Mouse (Mus musculus) neural tube, embryonic 15.5 days (tissue): ENCODE results near the gene Rrbp1. TPM values are rescaled to one million over a fixed set of nuclear protein-coding genes. Genes with fewer than 3 reads are reported as not detected.

Experiments
- ATAC-seq: fragments of 200-750 bp; cut with Nextera tagmentation; 2 replicates; pipeline ENCODE4 v1.8.0; 2017; ENCODE audit warnings: mild to moderate bottlenecking, moderate TSS enrichment, moderate library complexity; ENCODE audit not compliant: low FRiP score
- H3K27ac ChIP-seq: fragments of 300-500 bp; sonication (generic); replicated peaks from 2 replicates; pipeline ENCODE4 v1.5.1; 2015; ENCODE audit warnings: mild to moderate bottlenecking, inconsistent platforms
- H3K27me3 ChIP-seq: fragments of 300-500 bp; sonication (generic); replicated peaks from 2 replicates; pipeline ENCODE4 v1.6.1; 2015; ENCODE audit warnings: inconsistent platforms
- H3K36me3 ChIP-seq: fragments of 300-500 bp; sonication (generic); 2 replicates; pipeline ENCODE4 v1.6.1; 2015; ENCODE audit warnings: inconsistent platforms
- H3K4me1 ChIP-seq: fragments of 300-500 bp; sonication (generic); 2 replicates; pipeline ENCODE4 v1.6.1; 2015; ENCODE audit warnings: inconsistent platforms
- H3K4me2 ChIP-seq: fragments of 300-500 bp; sonication (generic); 2 replicates; pipeline ENCODE4 v1.6.1; 2015; ENCODE audit warnings: inconsistent platforms, mild to moderate bottlenecking, moderate library complexity
- H3K4me3 ChIP-seq: fragments of 300-500 bp; sonication (generic); replicated peaks from 2 replicates; pipeline ENCODE4 v1.5.1; 2015; ENCODE audit warnings: mild to moderate bottlenecking, inconsistent platforms
- H3K9ac ChIP-seq: fragments of 300-500 bp; sonication (generic); replicated peaks from 2 replicates; pipeline ENCODE4 v1.6.1; 2015; ENCODE audit warnings: mild to moderate bottlenecking, inconsistent platforms
- H3K9me3 ChIP-seq: fragments of 300-500 bp; sonication (generic); replicated peaks from 2 replicates; pipeline ENCODE4 v1.6.1; 2016; ENCODE audit warnings: inconsistent platforms
- WGBS: fragments of 180-500 bp; shearing (Covaris S2); methylation state at CpG from one replicate; pipeline ENCODE4 v1.1.7; 2015; ENCODE audit warnings: mixed read lengths; 5-methylcytosine and 5-hydroxymethylcytosine counted together
- polyA plus RNA-seq: library from polyadenylated mRNA; unstranded; fragments of >200 nt; fragmentation: Nextera tagmentation; extraction: Ambion mirVana; gene quantifications from 2 replicates; pipeline ENCODE4 v1.2.1, GENCODE M21; 2015

The Rrbp1 gene
- polyA plus RNA-seq, 1 experiment from 2014 or later = 38.6 TPM

DNA sequence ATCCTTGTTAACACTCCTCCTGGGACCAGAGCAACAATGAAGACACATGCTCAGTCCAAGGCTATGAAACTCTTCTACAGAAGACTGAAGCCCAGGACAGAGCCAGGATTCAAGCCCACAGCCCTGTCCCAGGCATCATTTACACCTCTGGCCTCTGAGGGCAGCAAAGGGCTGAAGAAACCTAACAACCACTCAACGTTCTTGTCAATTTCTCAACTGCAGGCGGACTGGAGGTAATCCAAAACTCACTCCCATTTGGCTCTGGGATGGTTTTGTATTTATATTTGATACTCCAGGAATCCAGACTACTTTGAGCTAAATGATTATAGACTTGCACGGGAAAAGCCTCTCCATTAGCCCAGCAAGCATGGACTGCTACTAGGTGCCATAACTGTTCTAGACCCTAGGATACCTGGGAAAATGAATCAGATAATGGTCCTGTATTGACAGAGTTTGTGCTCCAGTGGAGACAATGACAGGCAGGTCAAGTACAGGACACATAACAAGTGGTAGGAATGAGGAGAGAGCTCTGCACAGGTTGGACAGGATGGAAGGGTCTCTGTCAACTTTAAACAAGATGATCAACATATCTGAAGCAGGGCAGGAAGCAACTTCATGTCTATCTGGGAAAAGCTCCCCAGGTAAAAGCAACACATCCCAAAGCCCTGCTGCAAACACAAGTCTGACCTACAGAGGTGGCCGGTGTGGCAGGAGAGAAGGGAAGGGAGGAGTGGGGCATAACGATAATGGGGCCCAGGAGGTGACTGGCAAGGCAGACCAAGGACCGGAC is 5.7 kb downstream of the Rrbp1 start:
- no peak for ATAC-seq
- H3K27ac ChIP-seq = no peak overlapping the region
- H3K4me3 ChIP-seq = no peak overlapping the region
- no peaks in the 10 kb centered on the region for H3K27me3 ChIP-seq
- no peak overlapping the region for H3K9ac ChIP-seq
- H3K36me3 ChIP-seq = no peaks in the 10 kb centered on the region
- peaks cover 41% of the 10 kb centered on the region for H3K4me1 ChIP-seq
- H3K4me2 ChIP-seq = no peak overlapping the region
- no peaks in the 10 kb centered on the region for H3K9me3 ChIP-seq
- 82% methylated on average over 6 of the region's 6 CpGs for WGBS

DNA sequence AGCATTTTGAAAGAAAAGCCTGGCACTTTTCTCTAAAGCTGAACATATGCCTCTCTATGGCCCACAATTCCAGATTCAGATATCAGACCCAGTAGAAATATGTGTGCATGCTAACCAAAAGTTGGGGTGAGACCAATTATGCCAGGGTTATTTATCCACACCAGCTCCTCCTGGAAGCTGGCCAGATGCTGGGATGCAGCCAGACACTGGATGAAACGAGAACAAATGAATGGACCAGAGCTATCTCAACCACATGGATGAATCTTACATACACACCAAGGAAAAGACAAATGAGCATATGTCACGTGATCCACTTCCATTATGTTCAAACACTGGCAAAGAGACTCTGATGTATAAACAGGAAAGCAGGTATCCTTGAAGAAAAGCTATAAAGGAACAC is 7.5 kb downstream of the Rrbp1 start:
- WGBS = 51% methylated on average over 2 of the region's 2 CpGs
- H3K9me3 ChIP-seq = no peaks in the 10 kb centered on the region

DNA sequence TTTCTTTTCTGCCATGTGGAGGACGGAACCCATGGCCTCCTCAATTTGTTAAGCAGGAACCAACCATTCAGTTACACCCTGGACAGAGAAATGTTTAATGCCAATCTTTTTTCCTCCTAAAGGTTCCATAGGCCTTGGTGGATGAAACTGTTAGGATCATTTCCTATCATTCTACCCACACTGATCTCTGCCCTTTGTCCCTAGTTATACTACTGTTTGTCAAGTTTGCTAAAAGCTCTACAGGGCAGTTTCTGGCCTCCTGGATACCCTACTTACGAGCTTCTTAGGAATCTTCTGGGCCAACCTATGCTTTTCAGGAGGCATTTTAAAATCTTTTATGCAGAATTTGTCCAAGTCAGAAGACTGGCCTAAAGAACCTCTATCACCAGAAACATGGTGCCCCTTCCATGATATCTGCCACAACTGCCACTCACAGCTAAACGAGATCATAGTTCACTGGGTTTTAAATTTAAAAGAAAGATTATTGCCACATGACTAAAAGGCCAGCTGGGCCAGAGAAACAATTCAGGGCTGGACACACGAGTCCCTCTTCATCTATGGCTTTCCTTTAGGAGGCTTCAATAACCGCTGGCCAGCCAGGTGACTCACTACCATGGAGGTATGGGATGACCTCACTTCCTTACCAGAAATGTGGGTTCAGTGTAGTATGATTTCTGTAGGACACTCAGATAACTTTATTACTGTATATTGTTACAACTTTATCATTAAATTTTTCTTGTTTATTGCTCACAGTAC is 8.7 kb downstream of the Rrbp1 start:
- Histone ChIP-seq H3K27me3 (no peaks in the 10 kb centered on the region), H3K27ac (no peak overlapping the region), H3K9me3 (no peaks in the 10 kb centered on the region), H3K9ac (no peak overlapping the region), H3K4me2 (no peak overlapping the region), H3K4me1 (peaks cover 20% of the 10 kb centered on the region), H3K36me3 (no peaks in the 10 kb centered on the region), H3K4me3 (no peak overlapping the region)
- ATAC-seq = no peak
- WGBS = 88% methylated on average over 5 of the region's 5 CpGs

More for the DNA sequence above, 7.5 kb downstream of the Rrbp1 start:
- no peak overlapping the region for H3K4me2 ChIP-seq
- H3K27me3 ChIP-seq = no peaks in the 10 kb centered on the region
- H3K9ac ChIP-seq = no peak overlapping the region
- H3K36me3 ChIP-seq = no peaks in the 10 kb centered on the region
- no peak overlapping the region for H3K4me3 ChIP-seq
- H3K4me1 ChIP-seq = peaks cover 24% of the 10 kb centered on the region
- H3K27ac ChIP-seq = no peak overlapping the region
- ATAC-seq = no peak; the same call in 1 of the 2 replicates

DNA sequence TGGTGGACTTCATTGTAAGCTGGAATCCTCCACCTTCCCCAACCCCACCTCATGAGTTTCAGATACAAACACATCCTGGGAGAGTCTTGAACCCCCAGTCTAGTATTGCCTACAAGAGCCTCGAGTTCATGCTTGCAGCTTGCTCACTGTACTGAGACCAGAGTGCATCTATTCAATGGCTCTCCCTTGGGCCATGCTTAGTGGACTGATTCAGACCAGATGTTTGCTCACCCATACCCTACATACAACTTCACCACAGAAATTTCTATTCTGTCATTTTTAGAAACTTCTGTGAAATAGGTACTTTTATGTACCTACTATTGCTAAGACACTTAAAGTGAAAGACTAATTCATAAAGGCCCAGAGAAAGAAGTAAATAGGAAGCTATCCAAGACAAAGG is 18.1 kb downstream of the Rrbp1 start:
- H3K9ac ChIP-seq = no peak overlapping the region
- H3K4me1 ChIP-seq = peaks cover 3% of the 10 kb centered on the region
- H3K27ac ChIP-seq = no peak overlapping the region
- no peak overlapping the region for H3K4me2 ChIP-seq
- H3K36me3 ChIP-seq = no peaks in the 10 kb centered on the region
- no peaks in the 10 kb centered on the region for H3K27me3 ChIP-seq
- H3K4me3 ChIP-seq = no peak overlapping the region
- H3K9me3 ChIP-seq = no peaks in the 10 kb centered on the region
- ATAC-seq = no peak
- 100% methylated on average over 1 of the region's 1 CpGs for WGBS

DNA sequence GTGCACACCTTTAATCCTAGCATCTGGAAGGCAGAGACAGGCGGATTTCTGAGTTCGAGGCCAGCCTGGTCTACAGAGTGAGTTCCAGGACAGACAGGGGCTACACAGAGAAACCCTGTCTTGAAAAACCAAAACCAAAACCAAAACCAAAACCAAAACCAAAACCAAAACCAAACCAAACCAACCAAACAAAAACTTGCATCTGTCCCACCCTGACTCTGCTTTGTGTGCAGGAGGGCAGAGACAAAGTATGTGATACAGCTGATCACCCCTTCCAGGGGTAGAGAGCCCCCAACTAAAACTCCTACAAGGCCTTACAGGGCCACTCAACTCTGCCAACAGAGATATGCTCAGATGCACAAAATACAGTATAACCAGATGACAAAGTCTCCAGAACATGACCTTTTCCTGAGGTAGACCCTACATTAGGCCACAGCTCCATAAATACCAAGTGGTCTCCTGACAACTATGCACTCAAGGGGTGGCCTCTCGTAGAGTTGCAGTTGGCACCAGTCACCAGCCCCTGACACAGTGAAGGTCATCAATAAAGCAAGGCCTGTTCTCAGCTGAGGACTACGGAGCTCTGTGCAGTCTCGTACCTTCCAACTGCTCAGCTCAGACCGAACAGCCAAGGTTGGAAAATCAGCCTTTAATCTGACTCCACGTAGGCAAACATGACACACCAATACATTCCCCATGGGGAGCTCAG is 18.9 kb downstream of the Rrbp1 start:
- H3K9ac ChIP-seq = no peak overlapping the region
- H3K27ac ChIP-seq = no peak overlapping the region
- no peaks in the 10 kb centered on the region for H3K9me3 ChIP-seq
- H3K4me1 ChIP-seq = peaks cover 3% of the 10 kb centered on the region
- H3K4me2 ChIP-seq = no peak overlapping the region
- 93% methylated on average over 7 of the region's 7 CpGs for WGBS
- no peaks in the 10 kb centered on the region for H3K36me3 ChIP-seq
- H3K4me3 ChIP-seq = no peak overlapping the region
- no peaks in the 10 kb centered on the region for H3K27me3 ChIP-seq
- ATAC-seq = no peak

DNA sequence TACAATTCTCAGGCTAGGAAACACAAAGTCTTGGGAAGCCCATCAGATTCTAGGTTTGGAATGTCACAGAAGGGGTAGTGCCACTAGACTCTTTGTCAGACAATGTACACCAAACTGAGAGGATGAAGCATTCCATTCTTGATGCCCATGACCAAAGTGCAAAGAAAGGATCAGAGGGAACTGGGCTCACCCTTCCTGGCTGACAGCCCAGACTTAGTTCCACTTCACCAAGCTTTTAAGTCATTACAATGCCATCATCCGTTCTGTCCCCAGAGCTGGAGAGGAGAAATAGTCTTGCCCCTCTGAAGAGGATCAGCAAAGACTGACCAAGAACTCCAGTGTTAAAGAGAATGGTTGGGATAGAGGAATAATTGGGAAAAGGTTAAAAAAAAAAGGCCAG is 20.1 kb downstream of the Rrbp1 start:
- H3K27ac ChIP-seq = no peak overlapping the region
- no peaks in the 10 kb centered on the region for H3K36me3 ChIP-seq
- H3K27me3 ChIP-seq = no peaks in the 10 kb centered on the region
- H3K9me3 ChIP-seq = no peaks in the 10 kb centered on the region
- H3K9ac ChIP-seq = no peak overlapping the region
- 23% methylated on average over 1 of the region's 1 CpGs for WGBS
- H3K4me2 ChIP-seq = no peak overlapping the region
- H3K4me1 ChIP-seq = peaks cover 3% of the 10 kb centered on the region
- ATAC-seq = no peak
- no peak overlapping the region for H3K4me3 ChIP-seq

DNA sequence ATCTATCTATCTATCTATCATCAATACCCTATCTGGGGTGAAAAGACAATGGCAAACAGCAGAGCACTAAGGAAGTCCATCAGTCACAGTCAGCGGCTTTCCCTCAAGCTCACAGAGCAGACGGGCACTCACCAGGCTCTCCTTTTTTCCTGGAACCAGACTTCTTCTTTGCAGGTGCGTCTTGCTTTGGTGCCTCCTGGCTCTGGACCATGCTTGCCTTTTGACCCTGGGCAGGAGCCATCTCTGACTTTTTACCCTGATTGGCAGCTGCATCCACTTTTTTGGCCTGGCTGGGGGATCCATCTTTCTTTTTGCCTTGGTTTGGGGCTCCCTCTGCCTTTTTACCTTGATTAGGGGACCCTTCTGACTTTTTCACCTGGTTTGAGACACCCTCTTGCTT is 23.0 kb downstream of the Rrbp1 start:
- no peak overlapping the region for H3K9ac ChIP-seq
- no peaks in the 10 kb centered on the region for H3K36me3 ChIP-seq
- H3K9me3 ChIP-seq = no peaks in the 10 kb centered on the region
- H3K27me3 ChIP-seq = no peaks in the 10 kb centered on the region
- WGBS = 93% methylated on average over 3 of the region's 3 CpGs
- H3K4me1 ChIP-seq = peaks cover 3% of the 10 kb centered on the region
- no peak overlapping the region for H3K27ac ChIP-seq
- no peak overlapping the region for H3K4me3 ChIP-seq
- no peak overlapping the region for H3K4me2 ChIP-seq
- no peak for ATAC-seq

DNA sequence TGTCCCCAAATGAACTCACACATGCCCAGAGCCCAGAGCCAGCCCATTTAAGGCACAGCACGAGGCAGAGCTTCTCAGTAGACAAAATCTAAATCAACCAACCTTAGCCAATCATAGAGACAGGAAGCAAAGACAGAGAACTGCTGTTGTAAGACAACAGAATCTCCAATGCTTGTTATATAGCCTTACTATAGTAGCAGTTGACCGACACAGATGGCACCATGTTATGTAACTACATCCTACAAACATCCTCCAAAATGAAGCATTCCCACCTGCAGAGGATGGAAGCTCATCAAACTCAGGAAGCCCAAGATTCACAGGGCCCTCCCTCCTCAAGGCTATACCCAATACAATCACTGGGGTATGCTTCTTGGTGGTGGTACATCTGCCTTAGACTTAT is 23.6 kb downstream of the Rrbp1 start:
- H3K4me3 ChIP-seq = no peak overlapping the region
- ATAC-seq = no peak
- no peaks in the 10 kb centered on the region for H3K9me3 ChIP-seq
- 87% methylated on average over 2 of the region's 2 CpGs for WGBS
- H3K36me3 ChIP-seq = no peaks in the 10 kb centered on the region
- no peak overlapping the region for H3K4me2 ChIP-seq
- no peak overlapping the region for H3K9ac ChIP-seq
- H3K27me3 ChIP-seq = no peaks in the 10 kb centered on the region
- peaks cover 7% of the 10 kb centered on the region for H3K4me1 ChIP-seq
- no peak overlapping the region for H3K27ac ChIP-seq

DNA sequence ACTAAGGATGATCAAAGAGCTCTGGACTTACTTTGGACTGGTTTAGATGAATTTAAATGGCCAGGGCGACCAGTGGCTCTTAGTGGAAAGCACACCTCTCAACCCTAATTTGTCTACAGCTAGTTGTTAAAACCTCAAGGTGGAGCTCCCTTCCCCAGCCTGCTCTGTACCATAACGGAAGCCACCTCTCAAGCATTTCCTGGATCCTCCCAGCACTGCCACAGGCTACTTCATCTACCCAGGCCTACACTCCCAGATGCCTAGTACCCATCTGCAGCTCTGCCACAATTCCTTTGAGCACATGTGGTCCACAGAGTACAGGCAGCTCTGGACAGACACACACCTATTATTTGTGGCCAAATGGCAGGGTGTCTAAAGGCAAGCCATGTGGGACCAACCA is 27.6 kb downstream of the Rrbp1 start:
- Histone ChIP-seq H3K4me3 (no peak overlapping the region), H3K27ac (no peak overlapping the region), H3K4me1 (peaks cover 8% of the 10 kb centered on the region; the same call in 1 of the 2 replicates), H3K27me3 (no peaks in the 10 kb centered on the region), H3K4me2 (no peak overlapping the region), H3K9ac (no peak overlapping the region), H3K36me3 (no peaks in the 10 kb centered on the region), H3K9me3 (no peaks in the 10 kb centered on the region)
- 74% methylated on average over 2 of the region's 2 CpGs for WGBS
- ATAC-seq = no peak

DNA sequence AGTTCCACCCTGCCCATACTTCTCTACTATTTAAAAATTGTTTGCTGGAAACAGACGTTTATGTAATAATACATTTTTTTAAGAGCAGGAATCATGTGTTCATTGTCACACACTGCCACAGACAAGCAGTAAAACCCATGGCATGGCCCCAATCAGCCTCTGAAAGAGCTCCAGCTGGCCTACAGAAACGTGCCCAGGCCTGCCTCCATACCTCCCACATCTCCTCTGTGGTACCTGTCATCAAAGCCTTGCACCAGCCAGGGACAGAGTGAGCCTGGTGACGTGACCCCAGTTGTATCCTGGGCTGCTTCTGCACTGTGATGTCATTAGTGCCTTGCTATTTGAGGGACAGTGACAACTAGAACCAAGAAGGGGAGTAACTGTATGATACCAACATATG is 28.2 kb downstream of the Rrbp1 start:
- H3K9me3 ChIP-seq = no peaks in the 10 kb centered on the region

DNA sequence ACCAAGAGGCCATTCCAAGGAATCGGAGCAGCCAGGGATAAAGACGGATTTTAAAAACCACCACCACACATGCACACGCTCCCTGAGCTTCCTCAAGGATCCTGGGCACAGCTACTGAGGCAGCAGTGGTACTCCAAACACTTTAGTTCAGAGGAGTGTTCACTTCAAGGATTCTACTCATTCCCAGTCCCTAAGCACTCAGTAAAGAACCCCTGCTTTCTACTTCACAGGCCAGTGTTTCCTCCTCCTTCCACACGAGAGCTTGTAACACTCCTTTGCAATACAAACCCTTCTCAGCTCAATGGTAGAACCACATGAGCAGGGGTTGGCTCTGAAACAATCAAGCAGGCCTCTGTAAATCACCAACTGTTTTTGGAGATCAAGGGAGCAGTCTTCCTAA is 28.9 kb downstream of the Rrbp1 start:
- no peak for ATAC-seq
- Histone ChIP-seq H3K4me1 (peaks cover 8% of the 10 kb centered on the region; the same call in 1 of the 2 replicates), H3K36me3 (no peaks in the 10 kb centered on the region), H3K27me3 (no peaks in the 10 kb centered on the region), H3K9ac (no peak overlapping the region), H3K9me3 (no peaks in the 10 kb centered on the region), H3K27ac (no peak overlapping the region), H3K4me3 (no peak overlapping the region), H3K4me2 (no peak overlapping the region)
- WGBS = 75% methylated on average over 4 of the region's 4 CpGs

More for the DNA sequence above, 28.2 kb downstream of the Rrbp1 start:
- no peaks in the 10 kb centered on the region for H3K36me3 ChIP-seq
- WGBS = 49% methylated on average over 3 of the region's 3 CpGs
- no peak for ATAC-seq
- no peaks in the 10 kb centered on the region for H3K27me3 ChIP-seq
- H3K4me1 ChIP-seq = peaks cover 8% of the 10 kb centered on the region; the same call in 1 of the 2 replicates
- no peak overlapping the region for H3K27ac ChIP-seq
- no peak overlapping the region for H3K4me3 ChIP-seq
- H3K4me2 ChIP-seq = no peak overlapping the region
- no peak overlapping the region for H3K9ac ChIP-seq
